Mouse (Mus musculus) cerebellum, adult (tissue): Measurements from ENCODE around the gene Miga1.
A peak's percentile ranks its signal among the peaks of the same experiment; 100 is the strongest.

ENCODE experiments used
- ATAC-seq: cut with Nextera tagmentation; 2 replicates; pipeline ENCODE4 v1.9.2; 2017; ENCODE audit warnings: mild to moderate bottlenecking, moderate library complexity, mixed read lengths; ENCODE audit not compliant: insufficient number of reproducible peaks, low FRiP score, low TSS enrichment

The Miga1 gene

DNA sequence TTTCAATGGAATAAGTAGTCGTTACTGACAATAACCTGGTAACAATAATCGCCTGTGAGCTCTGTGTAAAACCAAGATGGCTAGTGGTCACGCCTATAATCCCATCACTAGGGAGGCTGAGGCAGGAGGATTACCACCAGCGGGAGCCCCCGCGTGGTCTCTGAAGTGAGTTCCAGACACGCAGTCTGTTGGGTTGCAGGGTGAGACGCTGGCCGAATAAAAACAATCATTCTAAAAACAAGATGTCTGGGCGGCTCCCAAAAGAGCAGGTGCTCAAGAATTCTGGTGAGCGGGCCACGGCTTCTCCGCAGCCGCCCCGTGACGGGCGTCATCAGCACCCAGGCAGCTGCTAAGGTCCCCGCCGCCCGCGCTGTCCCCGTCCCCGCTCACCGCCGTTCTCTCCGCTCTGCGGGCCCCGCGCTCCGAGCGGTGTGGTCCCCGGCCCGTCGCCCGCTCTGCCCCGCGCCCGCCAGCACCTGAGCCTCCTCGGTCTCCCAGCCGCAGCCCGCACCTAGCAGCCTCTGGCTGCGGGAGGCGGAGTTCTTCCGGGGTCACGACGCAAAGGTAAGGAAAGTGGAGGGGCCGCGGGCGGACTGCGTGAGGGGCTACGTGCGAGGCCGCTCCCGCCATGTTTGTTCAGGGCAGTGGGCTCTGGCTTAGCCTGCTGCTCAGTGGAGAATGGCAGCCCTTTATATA is at the start of gene Miga1:
Gene Miga1, minus strand, starts transcription at position 546 of the 696 bp plus-strand sequence.
- peak; percentile 92 for ATAC-seq

DNA sequence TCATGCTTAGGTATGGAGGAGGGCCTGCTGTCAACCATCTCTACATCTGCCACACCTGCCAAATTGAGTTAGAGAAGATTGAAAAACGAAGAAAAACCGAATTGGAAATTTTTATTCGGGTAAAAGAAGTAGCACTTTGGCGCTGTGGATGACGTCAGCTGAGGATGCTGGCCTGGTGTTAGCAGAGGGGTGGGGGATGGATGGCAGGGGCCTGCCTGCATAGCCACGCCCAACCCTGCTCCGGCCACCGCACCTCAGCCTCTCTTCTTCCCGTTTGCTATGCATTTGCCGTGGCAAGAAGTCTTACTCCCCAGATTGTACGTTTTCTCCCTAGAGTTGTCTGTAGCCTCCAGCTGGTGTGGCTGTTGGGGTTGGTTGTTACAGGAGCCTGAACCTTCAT is 43.9 kb upstream of the Miga1 start:
- ATAC-seq: no peak

DNA sequence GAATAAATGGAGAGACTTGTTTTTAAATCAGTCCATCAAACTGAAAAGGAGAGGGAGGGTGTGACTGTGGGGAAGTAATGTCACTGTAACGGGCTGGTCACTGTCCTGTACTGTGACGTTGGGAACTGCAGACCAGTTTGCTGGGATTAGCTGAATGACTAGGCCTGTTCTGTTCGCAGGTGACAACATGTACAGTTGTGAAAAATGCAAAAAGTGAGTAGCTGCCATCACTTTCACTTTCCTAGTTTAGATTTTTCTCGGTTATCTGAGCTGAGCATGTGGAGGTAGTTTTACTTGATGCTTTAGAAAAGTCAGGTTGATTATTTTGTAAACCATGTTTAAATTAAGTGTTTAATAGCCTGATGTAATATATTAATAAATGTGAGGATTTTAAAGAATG is 35.9 kb upstream of the Miga1 start:
- no peak for ATAC-seq

DNA sequence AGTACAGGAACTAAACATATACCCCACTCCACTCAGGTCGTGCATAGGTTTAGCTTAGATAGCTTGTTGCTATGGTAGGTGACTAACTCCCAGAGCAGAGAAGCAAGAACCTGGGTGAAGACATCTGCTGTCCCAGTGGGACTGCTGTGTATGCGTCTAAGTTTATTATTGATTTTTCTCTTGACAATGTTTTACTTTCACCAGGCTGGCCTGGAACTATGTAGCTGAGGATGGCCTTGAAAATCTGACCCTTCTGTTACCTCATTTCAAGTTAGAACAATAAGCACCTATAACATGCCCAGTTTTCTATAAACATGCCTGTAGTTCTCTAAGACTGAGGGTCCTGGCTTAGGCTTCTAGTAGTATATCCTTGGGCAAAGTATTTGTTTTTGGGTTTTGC is 24.0 kb upstream of the Miga1 start:
- ATAC-seq: no peak

DNA sequence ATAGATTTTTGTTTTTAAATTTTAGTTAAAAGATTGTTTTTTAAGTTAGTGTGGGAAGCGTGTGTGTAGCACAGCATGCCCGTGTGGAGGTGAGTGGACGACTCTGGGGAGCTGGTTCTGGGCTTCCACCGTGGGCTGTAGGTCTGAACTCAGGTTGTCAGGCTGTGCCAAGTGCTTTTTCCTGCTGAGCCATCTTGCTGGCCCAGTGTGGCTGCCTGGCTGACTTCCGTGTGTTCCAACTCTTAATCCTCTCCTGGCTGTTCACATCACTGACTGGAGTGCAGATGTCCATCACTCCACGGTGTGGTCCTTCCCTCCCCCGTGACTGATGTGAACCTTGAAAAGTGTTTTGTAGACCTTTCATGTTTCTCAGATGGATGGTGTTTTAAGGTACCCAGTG is 18.9 kb upstream of the Miga1 start:
- peak; percentile 57; the same call in 1 of the 2 replicates for ATAC-seq

DNA sequence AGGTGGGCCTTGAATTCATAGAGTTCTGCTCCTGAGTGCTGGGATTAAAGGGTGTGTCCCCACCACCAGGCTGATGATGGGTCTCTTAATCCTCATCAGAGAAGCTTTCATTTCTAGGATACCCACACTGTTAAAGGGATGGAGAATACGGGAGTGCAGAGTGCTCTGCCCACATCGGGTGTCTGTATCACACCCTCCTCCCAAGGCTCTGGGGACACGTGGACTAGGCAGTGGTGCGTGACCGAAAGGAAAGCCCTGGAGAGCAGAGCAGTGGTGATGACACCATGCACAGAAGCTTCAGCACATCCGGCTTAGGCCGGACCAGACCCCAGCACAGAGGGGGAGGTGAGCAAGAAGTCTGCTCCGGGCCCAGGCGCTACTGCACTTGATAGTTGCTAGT is 16.5 kb upstream of the Miga1 start:
- 0 out of 2 replicates have a peak, but pooled peaks have one; percentile 31 for ATAC-seq

DNA sequence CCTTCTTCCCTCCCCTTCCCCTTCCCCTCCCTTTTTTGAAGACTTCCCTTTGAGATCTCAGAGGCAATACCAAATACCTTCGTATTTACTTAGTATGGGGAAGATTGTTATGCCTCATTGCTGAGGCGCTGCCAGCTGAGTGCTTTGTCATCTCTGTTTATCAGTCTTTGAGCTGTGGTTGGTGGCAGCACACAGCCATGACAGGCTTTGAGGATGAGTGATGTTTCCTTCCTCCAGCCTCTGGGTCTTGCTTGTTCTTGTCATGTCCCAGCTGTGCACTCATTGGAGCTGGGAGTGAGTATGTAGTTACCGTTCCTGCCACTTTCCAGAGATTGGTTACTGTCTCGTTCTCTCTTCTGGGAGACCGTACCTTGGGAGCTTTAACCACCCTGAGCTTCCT is 15.2 kb upstream of the Miga1 start:
- no peak for ATAC-seq

DNA sequence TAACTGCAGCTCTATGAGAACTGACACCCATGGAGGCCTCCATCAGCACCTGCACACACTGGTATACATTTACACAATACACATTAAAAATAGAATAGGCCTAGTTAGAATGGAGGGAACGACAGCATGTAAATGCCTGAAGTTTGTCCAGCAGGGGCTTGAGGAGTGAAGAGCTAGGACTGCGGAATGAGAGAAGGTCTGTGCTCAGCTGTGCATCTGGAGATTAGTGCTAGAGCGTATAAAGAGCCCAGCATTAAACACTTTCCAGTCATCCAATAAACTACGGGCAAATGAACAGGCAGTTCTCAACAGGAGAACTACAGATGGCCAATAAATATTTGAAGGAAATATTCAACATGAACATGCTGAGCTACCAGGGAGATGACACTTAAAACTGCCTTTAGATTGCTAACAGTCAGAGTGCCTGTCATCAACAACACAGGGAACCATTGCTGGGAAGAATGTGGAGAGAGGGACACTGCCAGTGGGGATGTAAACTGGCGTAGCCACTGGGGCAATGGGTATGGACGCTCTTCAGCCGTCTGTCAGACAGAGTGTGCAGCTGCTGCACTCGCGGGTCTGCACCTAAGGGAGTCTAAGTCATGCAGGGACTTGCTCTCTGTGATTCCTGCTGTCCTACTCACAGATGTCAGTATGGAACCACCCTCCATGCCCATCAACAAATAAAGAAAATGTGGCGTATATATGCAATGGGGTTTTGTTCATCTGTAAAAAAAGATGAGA is 13.4 kb upstream of the Miga1 start:
- 0 out of 2 replicates have a peak, but pooled peaks have one; percentile 28 for ATAC-seq

DNA sequence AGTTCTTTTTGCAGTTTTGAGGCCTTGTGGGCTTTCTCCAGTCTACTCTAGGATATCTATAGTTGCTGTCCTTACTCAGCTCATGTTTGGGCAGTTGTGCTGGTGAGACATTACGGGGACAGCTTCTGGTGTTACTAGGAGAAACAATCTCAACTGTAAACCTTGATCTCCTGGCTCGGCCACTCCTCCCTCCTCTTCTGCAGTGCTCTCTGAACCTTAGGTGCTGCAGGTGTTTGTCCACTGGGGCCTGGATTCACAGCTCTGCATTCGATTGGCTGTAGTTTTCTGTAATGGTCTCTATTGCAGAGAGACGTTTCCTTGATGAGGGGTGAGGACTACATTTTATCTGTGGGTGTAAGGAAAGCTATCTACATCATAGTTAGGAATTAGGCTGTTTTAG is 12.1 kb upstream of the Miga1 start:
- ATAC-seq: no peak

DNA sequence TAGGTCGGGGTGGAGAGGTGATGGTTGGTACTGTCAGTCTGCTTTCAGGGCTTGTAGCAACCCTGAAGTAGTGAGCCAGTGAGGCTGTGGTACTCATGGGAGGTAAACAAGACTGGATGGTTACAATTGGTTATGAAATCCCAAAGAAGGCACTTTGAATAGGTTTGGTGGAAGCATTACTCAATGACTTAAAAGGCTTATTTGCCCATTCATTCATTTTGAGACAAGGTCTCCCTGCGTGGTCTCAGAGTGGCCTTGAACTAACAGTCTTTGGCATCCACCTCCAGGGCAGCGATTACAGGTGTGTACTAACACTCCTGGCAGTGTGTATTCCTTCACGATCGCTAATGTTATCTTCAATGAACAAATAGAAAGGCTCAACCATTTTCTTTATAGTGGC is 10.8 kb upstream of the Miga1 start:
- ATAC-seq: no peak

DNA sequence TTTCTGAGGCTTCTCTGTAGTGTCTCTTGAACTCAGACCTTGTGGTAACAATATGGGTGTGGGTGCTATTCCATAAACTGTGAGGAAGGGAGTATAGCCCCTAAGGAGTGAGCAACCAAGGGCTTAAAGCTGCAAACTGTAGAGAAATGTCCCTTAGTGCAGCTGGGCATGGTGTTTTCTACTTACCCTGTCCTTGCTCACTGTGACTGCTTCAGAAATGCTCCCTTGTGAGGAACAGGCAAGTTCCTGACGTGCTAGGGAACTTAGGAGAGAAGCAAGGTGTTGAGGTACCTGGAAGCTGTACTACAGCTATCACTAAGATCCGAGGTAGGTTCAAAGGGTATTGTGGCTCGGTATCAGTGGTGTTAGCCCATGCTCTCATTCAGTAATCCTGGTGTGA is 10.2 kb upstream of the Miga1 start:
- no peak for ATAC-seq

DNA sequence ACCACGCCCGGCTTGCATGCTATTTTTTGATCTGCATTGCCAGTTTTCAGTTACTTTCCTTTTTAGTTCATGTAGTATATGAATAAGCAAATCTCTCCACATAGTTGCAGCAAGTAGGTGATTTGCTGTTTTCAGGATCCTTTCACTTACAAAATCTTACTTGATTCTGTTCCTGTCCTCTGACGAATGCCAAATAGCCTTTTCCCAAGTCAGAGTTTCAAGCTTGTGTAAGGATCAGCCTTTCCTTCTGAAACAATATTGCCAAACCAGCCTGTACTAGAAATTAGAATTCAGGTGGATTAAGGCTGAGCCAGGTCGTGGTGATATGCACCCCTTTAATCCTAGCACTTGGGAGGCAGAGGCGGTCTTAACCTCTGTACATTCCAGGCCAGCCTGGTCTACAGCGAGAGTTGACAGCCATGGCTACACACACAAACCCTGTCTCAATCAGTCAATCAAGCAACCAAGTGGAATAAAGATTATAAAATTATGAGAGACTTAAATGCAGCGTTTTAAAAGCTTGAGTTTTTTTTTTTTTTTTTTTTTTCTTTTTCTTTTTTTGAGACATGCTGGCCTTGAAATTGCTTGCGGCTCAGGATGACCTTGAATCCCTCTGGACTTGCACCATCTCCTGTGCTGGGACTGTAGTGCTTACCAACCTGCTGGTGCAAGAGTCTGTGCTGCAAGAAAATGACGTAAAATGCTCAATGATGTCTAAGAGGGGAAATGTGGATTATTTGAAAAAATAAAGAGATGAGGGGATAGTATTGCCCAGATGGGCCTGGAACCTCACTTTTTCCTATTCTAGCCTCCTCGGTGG is 8.0 kb upstream of the Miga1 start:
- ATAC-seq: no peak

DNA sequence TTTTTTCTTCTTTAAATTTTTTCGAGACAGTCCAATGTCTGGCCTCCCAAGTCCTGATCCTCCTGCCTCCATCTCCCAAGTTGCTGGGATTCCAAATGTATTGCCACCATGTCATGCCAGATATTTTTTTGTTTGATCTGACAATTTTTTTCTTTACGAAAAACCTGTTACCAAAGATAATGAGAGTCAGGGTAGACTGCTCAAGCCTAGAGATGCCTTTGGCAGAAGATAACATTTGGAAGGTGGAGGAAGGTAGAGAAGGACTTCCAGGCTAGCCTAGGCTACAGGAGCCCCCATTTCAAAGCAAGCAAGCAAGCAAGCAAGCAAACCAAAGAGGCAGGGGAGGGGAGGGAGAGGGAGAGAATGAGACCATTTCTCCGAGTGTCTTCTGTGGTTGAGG is 7.0 kb upstream of the Miga1 start:
- ATAC-seq: no peak

DNA sequence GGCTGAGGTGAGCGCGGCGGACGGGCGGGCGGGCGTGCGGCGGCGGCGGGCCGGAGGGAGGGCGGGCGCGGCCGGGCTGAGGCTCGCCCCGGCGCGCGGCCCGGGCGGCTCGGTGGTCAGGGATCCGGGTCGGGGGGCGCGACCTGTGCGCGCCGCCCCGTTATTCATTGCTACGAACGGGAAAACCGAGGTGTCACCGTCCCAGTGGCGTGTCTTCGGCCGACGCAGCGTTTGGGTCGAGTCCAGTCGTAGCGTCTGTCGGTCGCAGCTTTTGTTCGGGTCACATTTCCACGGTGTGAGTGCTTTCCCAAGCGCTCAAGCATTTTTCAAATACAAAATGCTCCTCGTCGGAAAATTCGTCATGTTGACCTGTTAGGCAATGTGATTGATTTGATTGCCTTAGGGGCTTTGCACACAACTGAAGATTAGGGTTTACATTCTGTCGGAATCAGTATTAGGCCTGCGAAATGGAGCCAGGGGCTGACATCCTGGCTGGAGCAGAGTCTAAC is 6.5 kb upstream of the Miga1 start:
- no peak for ATAC-seq

DNA sequence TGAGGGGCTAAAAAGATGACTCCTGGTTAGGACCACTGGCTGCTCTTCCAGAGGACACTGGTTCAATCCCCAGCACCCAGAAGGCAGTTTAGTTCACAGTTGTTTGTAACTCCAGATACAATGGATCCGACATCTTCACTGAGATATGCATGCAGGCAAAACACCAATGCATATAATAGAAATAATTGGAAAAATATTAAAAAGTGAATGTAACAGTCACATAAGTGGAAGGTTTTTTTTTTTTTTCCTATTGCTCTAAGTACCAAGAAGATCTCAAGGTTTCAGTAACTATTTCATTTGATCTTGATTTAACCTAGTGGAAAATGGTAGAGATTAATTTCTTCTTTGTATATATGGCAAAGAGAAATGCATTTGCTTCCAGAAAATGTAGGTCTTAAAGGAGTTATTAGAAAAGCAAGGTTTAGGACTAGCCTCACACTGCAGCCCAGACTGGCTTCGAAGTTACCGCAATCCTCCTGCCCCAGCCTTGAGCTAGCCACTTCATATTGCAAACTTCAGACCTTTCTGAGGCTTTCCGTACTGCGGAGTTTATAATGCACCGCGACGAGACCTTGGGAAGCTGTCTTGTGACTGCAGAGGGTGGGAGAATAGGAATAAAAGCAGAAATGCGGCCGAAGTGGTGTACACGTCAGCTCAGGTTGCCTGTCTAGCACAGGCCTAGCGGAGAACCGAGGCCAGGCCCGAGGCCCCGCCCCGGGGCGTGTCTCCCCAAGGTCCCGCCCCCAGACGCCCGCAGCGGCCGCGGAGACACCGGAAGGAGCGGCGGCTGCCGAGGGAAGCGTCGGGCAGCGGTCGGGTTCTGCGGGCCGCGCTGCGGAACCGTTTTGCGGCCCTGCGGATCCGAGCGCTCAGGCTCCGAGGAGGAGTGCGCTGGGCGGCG is 5.8 kb upstream of the Miga1 start, which contains the start of gene Usp33:
Gene Usp33, plus strand, starts transcription at position 747 of the 901 bp plus-strand sequence.
- peak; percentile 95 for ATAC-seq

DNA sequence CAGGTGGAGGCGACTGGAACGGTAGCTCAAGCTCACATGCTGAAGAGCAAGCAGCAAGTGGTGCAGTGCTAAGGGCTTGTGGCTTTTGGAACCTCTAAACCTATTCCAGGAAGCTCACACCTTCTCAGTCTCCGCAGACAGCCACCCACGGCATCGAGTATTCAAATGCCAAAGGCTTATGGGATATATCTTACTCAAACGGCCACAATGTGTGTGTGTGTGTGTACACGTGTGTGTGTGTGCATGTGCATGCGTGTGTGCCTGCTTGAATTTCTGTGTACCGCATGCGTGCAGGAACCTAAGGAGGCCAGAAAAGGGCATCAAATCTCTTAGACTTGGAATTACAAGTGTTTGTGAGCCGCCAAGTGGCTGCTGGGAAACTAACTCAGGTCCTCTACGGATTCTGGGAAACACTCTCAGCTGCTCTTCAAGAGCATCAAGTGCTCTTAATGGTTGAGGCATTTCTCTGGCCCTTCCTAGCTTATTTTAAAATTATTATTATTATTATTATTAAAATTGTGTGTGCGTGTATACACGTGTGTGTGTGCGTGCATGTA is 2.8 kb upstream of the Miga1 start:
- ATAC-seq: no peak

DNA sequence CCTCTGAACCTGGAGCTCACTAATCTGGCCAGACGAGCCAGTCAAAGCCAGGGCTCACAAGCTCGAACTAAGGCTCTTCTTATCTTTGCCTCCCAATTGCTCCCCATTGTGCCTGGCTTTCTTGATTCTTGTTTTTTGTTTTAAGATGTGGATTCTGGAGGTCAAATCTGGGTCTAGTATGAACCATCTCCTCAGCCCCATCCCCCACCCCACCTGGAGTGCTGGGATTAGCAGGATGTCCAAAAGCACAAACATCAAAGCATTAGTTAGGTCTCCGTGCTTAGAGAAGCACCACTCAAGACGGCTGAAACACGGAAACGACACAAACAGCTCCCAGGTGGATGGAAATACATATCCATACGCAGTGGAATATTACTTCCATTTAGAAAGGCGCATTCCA is 4.1 kb downstream of the Miga1 start:
- ATAC-seq: no peak

DNA sequence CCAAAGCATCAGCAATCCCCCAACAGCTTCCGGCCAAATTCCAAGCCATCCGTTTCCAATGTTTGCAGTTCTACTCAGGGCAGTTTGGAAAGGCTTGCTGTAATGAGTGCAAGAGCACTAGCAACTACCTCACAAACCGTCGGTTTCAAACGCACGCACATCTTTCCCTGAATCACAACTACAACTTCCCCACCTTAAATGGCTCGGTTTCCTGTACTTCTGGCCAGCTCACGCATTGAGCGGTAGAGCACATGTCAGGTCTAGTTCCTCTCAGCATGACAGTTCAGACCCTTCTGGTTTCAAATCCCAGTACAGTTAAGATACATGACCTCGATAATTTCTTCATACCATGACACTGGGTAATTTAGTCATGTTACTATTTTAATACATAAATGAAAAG is 6.6 kb downstream of the Miga1 start:
- no peak for ATAC-seq

DNA sequence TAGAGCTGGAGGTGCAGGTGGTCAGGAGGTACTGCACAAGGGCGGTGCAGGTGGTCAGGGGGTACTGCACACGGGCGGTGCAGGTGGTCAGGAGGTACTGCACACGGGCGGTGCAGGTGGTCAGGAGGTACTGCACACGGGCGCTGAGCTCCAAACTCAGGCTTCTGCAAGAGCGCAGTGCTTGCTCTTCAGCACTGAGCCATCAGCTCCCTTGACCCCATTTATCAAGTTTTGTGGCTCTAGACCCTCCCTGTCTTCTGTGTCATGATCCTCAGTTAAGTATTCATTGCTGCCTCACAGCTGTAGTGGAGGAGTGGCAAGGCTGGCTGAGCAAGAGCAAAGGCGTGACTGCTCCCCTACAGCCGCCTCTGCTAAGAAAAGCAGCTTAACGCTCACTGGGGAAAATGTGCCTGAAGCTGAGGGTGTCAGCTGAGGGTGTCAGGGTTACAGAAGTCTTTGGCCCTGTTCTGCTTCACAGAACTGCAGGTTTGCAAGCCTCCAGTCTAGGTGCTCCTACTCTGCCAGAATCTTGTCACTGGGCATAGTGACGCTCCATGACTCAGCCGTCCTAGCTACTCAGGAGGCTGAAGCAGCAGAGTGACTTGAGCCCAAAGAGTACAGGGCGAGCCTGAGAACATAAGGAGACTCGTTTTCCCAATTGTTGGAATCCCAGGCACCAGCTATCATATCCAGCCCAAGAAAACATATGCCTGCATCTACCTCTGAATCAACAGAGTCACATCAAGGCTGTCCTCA is 7.5 kb downstream of the Miga1 start:
- ATAC-seq: no peak
